Mouse (Mus musculus): ENCODE measurements at regions not wholly inside any gene's neighbourhood (a gene's known extent, or its start where the extent isn't known, plus 50 kb on each side); places are given as distances from the start of the nearest gene placed in this dataset.

GRCm38 (mm10) chr9:46442739-46443181, 123.0 kb upstream of the 4931429L15Rik start:
- Histone ChIP-seq H3K9ac (ENCODE audit: low read depth, low read length) (no peak overlapping the region), H3K4me1 (ENCODE audit: control insufficient read depth, insufficient read depth, low read length) (no peaks in the 10 kb centered on the region), H3K36me3 (ENCODE audit: control insufficient read depth, insufficient read depth, low read length) (no peaks in the 10 kb centered on the region), H3K4me3 (no peak overlapping the region), H3K79me2 (replicated peaks; ENCODE audit: control insufficient read depth, insufficient read depth, low read length) (no peaks in the 10 kb centered on the region), H3K27me3 (ENCODE audit: control insufficient read depth, insufficient read depth, low read length) (peaks cover 10% of the 10 kb centered on the region), H3K27ac (no peak overlapping the region)
- intact Hi-C loops (cut with DNase I) = no loop called here
- no peak for DNase-seq
- WGBS = 2% methylated on average over 19 of the region's 19 CpGs
- no peak for TF ChIP-seq EP300 (IDR thresholded peaks at IDR 0.05; ENCODE audit: insufficient read depth, low read depth, low read length)
- TF ChIP-seq POLR2A (IDR thresholded peaks at IDR 0.05; ENCODE audit: insufficient read depth, low read depth, low read length) = no peak
- TF ChIP-seq CTCF (IDR thresholded peaks at IDR 0.05) = no peak

GRCm38 (mm10) chr9:46440226-46440625, 120.4 kb upstream of the 4931429L15Rik start:
- no peak for TF ChIP-seq EP300 (IDR thresholded peaks at IDR 0.05; ENCODE audit: insufficient read depth, low read depth, low read length)
- TF ChIP-seq CTCF (IDR thresholded peaks at IDR 0.05) = no peak
- TF ChIP-seq POLR2A (IDR thresholded peaks at IDR 0.05; ENCODE audit: insufficient read depth, low read depth, low read length) = no peak
- H3K4me1 ChIP-seq (ENCODE audit: control insufficient read depth, insufficient read depth, low read length) = no peaks in the 10 kb centered on the region
- H3K36me3 ChIP-seq (ENCODE audit: control insufficient read depth, insufficient read depth, low read length) = no peaks in the 10 kb centered on the region
- intact Hi-C loops (cut with DNase I) = no loop called here
- peaks cover 10% of the 10 kb centered on the region for H3K27me3 ChIP-seq (ENCODE audit: control insufficient read depth, insufficient read depth, low read length)
- H3K27ac ChIP-seq = no peak overlapping the region
- H3K79me2 ChIP-seq (replicated peaks; ENCODE audit: control insufficient read depth, insufficient read depth, low read length) = no peaks in the 10 kb centered on the region
- no peak overlapping the region for H3K4me3 ChIP-seq
- no peak for DNase-seq
- no peak overlapping the region for H3K9ac ChIP-seq (ENCODE audit: low read depth, low read length)
- 52% methylated on average over 5 of the region's 5 CpGs for WGBS

GRCm38 (mm10) chr9:46434700-46435099, 114.9 kb upstream of the 4931429L15Rik start:
- Histone ChIP-seq H3K36me3 (ENCODE audit: control insufficient read depth, insufficient read depth, low read length) (no peaks in the 10 kb centered on the region), H3K79me2 (replicated peaks; ENCODE audit: control insufficient read depth, insufficient read depth, low read length) (no peaks in the 10 kb centered on the region), H3K9ac (ENCODE audit: low read depth, low read length) (no peak overlapping the region), H3K4me1 (ENCODE audit: control insufficient read depth, insufficient read depth, low read length) (no peaks in the 10 kb centered on the region), H3K27ac (no peak overlapping the region), H3K27me3 (ENCODE audit: control insufficient read depth, insufficient read depth, low read length) (no peaks in the 10 kb centered on the region), H3K4me3 (no peak overlapping the region)
- no peak for TF ChIP-seq POLR2A (IDR thresholded peaks at IDR 0.05; ENCODE audit: insufficient read depth, low read depth, low read length)
- no peak for TF ChIP-seq EP300 (IDR thresholded peaks at IDR 0.05; ENCODE audit: insufficient read depth, low read depth, low read length)
- no peak for TF ChIP-seq CTCF (IDR thresholded peaks at IDR 0.05)
- intact Hi-C loops (cut with DNase I) = no loop called here
- DNase-seq = no peak
- WGBS = 67% methylated on average over 3 of the region's 3 CpGs

- Histone ChIP-seq H3K27ac (no peak overlapping the region), H3K4me3 (no peak overlapping the region), H3K27me3 (ENCODE audit: control insufficient read depth, insufficient read depth, low read length) (no peaks in the 10 kb centered on the region), H3K79me2 (replicated peaks; ENCODE audit: control insufficient read depth, insufficient read depth, low read length) (no peaks in the 10 kb centered on the region), H3K4me1 (ENCODE audit: control insufficient read depth, insufficient read depth, low read length) (no peaks in the 10 kb centered on the region), H3K36me3 (ENCODE audit: control insufficient read depth, insufficient read depth, low read length) (no peaks in the 10 kb centered on the region), H3K9ac (ENCODE audit: low read depth, low read length) (no peak overlapping the region)
- TF ChIP-seq CTCF (IDR thresholded peaks at IDR 0.05) = no peak
- TF ChIP-seq POLR2A (IDR thresholded peaks at IDR 0.05; ENCODE audit: insufficient read depth, low read depth, low read length) = no peak
- TF ChIP-seq EP300 (IDR thresholded peaks at IDR 0.05; ENCODE audit: insufficient read depth, low read depth, low read length) = no peak
- intact Hi-C loops (cut with DNase I) = no loop called here
- 43% methylated on average over 5 of the region's 5 CpGs for WGBS
- DNase-seq = no peak
Measured at GRCm38 (mm10) chr9:46433716-46434115, 113.9 kb upstream of the 4931429L15Rik start.

- Histone ChIP-seq H3K4me3 (no peak overlapping the region), H3K27ac (no peak overlapping the region), H3K79me2 (replicated peaks; ENCODE audit: control insufficient read depth, insufficient read depth, low read length) (no peaks in the 10 kb centered on the region), H3K36me3 (ENCODE audit: control insufficient read depth, insufficient read depth, low read length) (no peaks in the 10 kb centered on the region), H3K4me1 (ENCODE audit: control insufficient read depth, insufficient read depth, low read length) (no peaks in the 10 kb centered on the region), H3K27me3 (ENCODE audit: control insufficient read depth, insufficient read depth, low read length) (no peaks in the 10 kb centered on the region), H3K9ac (ENCODE audit: low read depth, low read length) (no peak overlapping the region)
- no peak for DNase-seq
- intact Hi-C loops (cut with DNase I) = no loop called here
- no peak for TF ChIP-seq EP300 (IDR thresholded peaks at IDR 0.05; ENCODE audit: insufficient read depth, low read depth, low read length)
- TF ChIP-seq POLR2A (IDR thresholded peaks at IDR 0.05; ENCODE audit: insufficient read depth, low read depth, low read length) = no peak
- no peak for TF ChIP-seq CTCF (IDR thresholded peaks at IDR 0.05)
- 84% methylated on average over 13 of the region's 13 CpGs for WGBS
Measured at GRCm38 (mm10) chr9:46431053-46431452, 111.3 kb upstream of the 4931429L15Rik start.

GRCm38 (mm10) chr9:46423184-46423967, 103.6 kb upstream of the 4931429L15Rik start:
- no peaks in the 10 kb centered on the region for H3K27me3 ChIP-seq (ENCODE audit: control insufficient read depth, insufficient read depth, low read length)
- no peak for DNase-seq
- H3K9ac ChIP-seq (ENCODE audit: low read depth, low read length) = no peak overlapping the region
- TF ChIP-seq EP300 (IDR thresholded peaks at IDR 0.05; ENCODE audit: insufficient read depth, low read depth, low read length) = no peak
- no peak for TF ChIP-seq CTCF (IDR thresholded peaks at IDR 0.05)
- TF ChIP-seq POLR2A (IDR thresholded peaks at IDR 0.05; ENCODE audit: insufficient read depth, low read depth, low read length) = no peak
- intact Hi-C loops (cut with DNase I) = no loop called here
- H3K4me1 ChIP-seq (ENCODE audit: control insufficient read depth, insufficient read depth, low read length) = no peaks in the 10 kb centered on the region
- H3K36me3 ChIP-seq (ENCODE audit: control insufficient read depth, insufficient read depth, low read length) = no peaks in the 10 kb centered on the region
- no peaks in the 10 kb centered on the region for H3K79me2 ChIP-seq (replicated peaks; ENCODE audit: control insufficient read depth, insufficient read depth, low read length)
- no peak overlapping the region for H3K4me3 ChIP-seq
- 53% methylated on average over 12 of the region's 12 CpGs for WGBS
- no peak overlapping the region for H3K27ac ChIP-seq
